Mouse (Mus musculus) limb, embryonic 14.5 days (tissue): ENCODE measurements at regions not wholly inside any gene's neighbourhood (a gene's known extent, or its start where the extent isn't known, plus 50 kb on each side); places are given as distances from the start of the nearest gene placed in this dataset.

Experiments used
- ATAC-seq: fragments of 200-750 bp; cut with Nextera tagmentation; 2 replicates; pipeline ENCODE4 v1.8.0; 2017; ENCODE audit warnings: low read depth, moderate number of reproducible peaks, moderate TSS enrichment; ENCODE audit not compliant: low FRiP score
- DNase-seq: peaks from one replicate; pipeline ENCODE4 v3.0.0-alpha.2; 2015; ENCODE audit warnings: low spot score
- H3K27ac ChIP-seq: fragments of 300-500 bp; sonication (generic); replicated peaks from 2 replicates; pipeline ENCODE4 v1.5.1; 2014; ENCODE audit warnings: low read depth, mild to moderate bottlenecking, low read length, moderate library complexity, mixed read lengths
- H3K27me3 ChIP-seq: fragments of 300-500 bp; sonication (generic); 2 replicates; pipeline ENCODE4 v1.6.1; 2014; ENCODE audit warnings: low read length, mixed read lengths; ENCODE audit not compliant: control insufficient read depth, insufficient read depth
- H3K36me3 ChIP-seq: fragments of 300-500 bp; sonication (generic); 2 replicates; pipeline ENCODE4 v1.6.1; 2014; ENCODE audit warnings: mild to moderate bottlenecking, low read length, moderate library complexity, mixed read lengths; ENCODE audit not compliant: control insufficient read depth, insufficient read depth
- H3K4me1 ChIP-seq: fragments of 300-500 bp; sonication (generic); 2 replicates; pipeline ENCODE4 v1.6.1; 2014; ENCODE audit warnings: antibody characterized with exemption, low read length, mixed read lengths; ENCODE audit not compliant: control insufficient read depth, insufficient read depth
- H3K4me2 ChIP-seq: fragments of 300-500 bp; sonication (generic); replicated peaks from 2 replicates; pipeline ENCODE4 v1.6.1; 2014; ENCODE audit warnings: low read depth, mild to moderate bottlenecking, low read length, moderate library complexity; ENCODE audit not compliant: severe bottlenecking
- H3K4me3 ChIP-seq: fragments of 300-500 bp; sonication (generic); replicated peaks from 2 replicates; pipeline ENCODE4 v1.5.1; 2014; ENCODE audit warnings: low read length
- H3K9ac ChIP-seq: fragments of 300-500 bp; sonication (generic); 2 replicates; pipeline ENCODE4 v1.6.1; 2014; ENCODE audit warnings: mild to moderate bottlenecking, low read depth, low read length, moderate library complexity; ENCODE audit not compliant: severe bottlenecking
- H3K9me3 ChIP-seq: fragments of 300-500 bp; sonication (generic); 2 replicates; pipeline ENCODE4 v1.6.1; 2016; ENCODE audit warnings: low read length; ENCODE audit not compliant: control insufficient read depth
- POLR2A ChIP-seq: fragments of 200-500 bp; IDR thresholded peaks from 2 replicates; pipeline ENCODE4 v1.8.0; 2012; ENCODE audit warnings: inconsistent platforms, mild to moderate bottlenecking, moderate library complexity, borderline replicate concordance; ENCODE audit not compliant: insufficient read depth, insufficient read length; ENCODE audit errors: extremely low read depth
- WGBS: fragments of 180-500 bp; shearing (Covaris S2); extraction: QIAGEN DNeasy Blood & Tissue Kit; methylation state at CpG from one replicate; pipeline ENCODE4 v1.1.7; 2014; 5-methylcytosine and 5-hydroxymethylcytosine counted together

GRCm38 (mm10) chr9:113514846-113515702 lies 193.0 kb downstream of the Pdcd6ip start:
- Histone ChIP-seq H3K9ac (no peak overlapping the region), H3K27ac (no peak overlapping the region), H3K4me1 (peaks cover 5% of the 10 kb centered on the region; the same call in 1 of the 2 replicates), H3K4me2 (no peak overlapping the region), H3K4me3 (no peak overlapping the region), H3K36me3 (no peaks in the 10 kb centered on the region), H3K9me3 (no peaks in the 10 kb centered on the region), H3K27me3 (no peaks in the 10 kb centered on the region)
- no peak for DNase-seq
- no peak for ATAC-seq
- TF ChIP-seq POLR2A = no peak
- 77% methylated on average over 23 of the region's 23 CpGs for WGBS

DNA sequence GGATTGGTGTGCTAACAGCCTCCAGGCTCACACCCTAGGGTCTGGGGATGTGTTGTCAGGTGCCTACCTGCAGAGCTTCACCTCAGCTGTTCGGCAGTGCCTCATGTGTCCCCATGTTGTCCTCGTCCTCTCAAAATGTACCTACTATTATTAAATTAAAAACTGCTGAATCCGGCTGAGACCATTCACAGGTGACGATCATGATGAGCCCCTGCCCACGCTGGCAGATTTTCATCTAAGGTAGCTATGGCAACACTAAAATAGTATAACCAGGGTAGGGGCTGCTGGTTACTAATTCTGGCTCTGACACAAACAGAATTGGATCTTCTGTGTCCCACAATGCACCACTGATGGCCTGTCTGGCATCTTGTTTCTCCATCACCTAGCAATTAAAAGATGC lies 196.8 kb downstream of the Pdcd6ip start:
- Histone ChIP-seq H3K9ac (no peak overlapping the region), H3K27me3 (no peaks in the 10 kb centered on the region), H3K4me2 (no peak overlapping the region), H3K4me1 (no peaks in the 10 kb centered on the region), H3K9me3 (no peaks in the 10 kb centered on the region), H3K4me3 (no peak overlapping the region), H3K27ac (no peak overlapping the region), H3K36me3 (no peaks in the 10 kb centered on the region)
- no peak for ATAC-seq
- DNase-seq = no peak
- 87% methylated on average over 5 of the region's 5 CpGs for WGBS
- no peak for TF ChIP-seq POLR2A

DNA sequence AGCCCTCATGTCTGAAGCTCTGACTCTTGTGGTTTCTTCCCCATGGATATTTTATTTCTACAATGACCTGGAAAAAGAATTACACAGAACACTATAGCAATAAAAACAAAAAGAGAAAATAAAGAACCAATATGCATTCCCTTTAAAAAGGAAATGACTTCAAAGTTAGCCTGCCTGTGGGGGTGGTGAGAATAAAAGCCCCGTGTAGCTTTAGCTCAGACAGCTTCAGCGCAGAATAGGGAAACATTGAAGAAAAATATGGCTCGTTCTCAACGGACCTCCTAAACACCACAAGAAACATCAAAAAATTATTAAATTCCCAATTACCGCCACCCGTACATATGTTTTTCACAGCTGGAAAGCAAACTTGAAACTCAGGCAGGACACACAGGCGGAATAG lies 198.7 kb downstream of the Pdcd6ip start:
- no peak overlapping the region for H3K4me3 ChIP-seq
- no peaks in the 10 kb centered on the region for H3K36me3 ChIP-seq
- H3K9ac ChIP-seq = no peak overlapping the region
- H3K4me2 ChIP-seq = no peak overlapping the region
- no peak for DNase-seq
- H3K9me3 ChIP-seq = no peaks in the 10 kb centered on the region
- H3K4me1 ChIP-seq = no peaks in the 10 kb centered on the region
- 72% methylated on average over 7 of the region's 7 CpGs for WGBS
- no peaks in the 10 kb centered on the region for H3K27me3 ChIP-seq
- TF ChIP-seq POLR2A = no peak
- no peak for ATAC-seq
- H3K27ac ChIP-seq = no peak overlapping the region

- no peak for DNase-seq
- no peak overlapping the region for H3K27ac ChIP-seq
These were observed 199.2 kb downstream of the Pdcd6ip start for GRCm38 (mm10) chr9:113508821-113509220.

GRCm38 (mm10) chr9:113507561-113508460 lies 200.2 kb downstream of the Pdcd6ip start:
- DNase-seq (no peak), ATAC-seq (no peak)
- Histone ChIP-seq H3K9ac (no peak overlapping the region), H3K27ac (no peak overlapping the region), H3K27me3 (no peaks in the 10 kb centered on the region), H3K4me3 (no peak overlapping the region), H3K4me1 (no peaks in the 10 kb centered on the region), H3K36me3 (no peaks in the 10 kb centered on the region), H3K9me3 (no peaks in the 10 kb centered on the region), H3K4me2 (no peak overlapping the region)
- TF ChIP-seq POLR2A = no peak
- WGBS = 80% methylated on average over 20 of the region's 20 CpGs

More at GRCm38 (mm10) chr9:113508821-113509220, 199.2 kb downstream of the Pdcd6ip start:
- H3K27me3 ChIP-seq = no peaks in the 10 kb centered on the region
- no peaks in the 10 kb centered on the region for H3K4me1 ChIP-seq
- no peak for ATAC-seq
- no peaks in the 10 kb centered on the region for H3K36me3 ChIP-seq
- H3K9ac ChIP-seq = no peak overlapping the region
- H3K9me3 ChIP-seq = no peaks in the 10 kb centered on the region
- no peak overlapping the region for H3K4me2 ChIP-seq
- TF ChIP-seq POLR2A = no peak
- 84% methylated on average over 3 of the region's 3 CpGs for WGBS
- H3K4me3 ChIP-seq = no peak overlapping the region
